Mouse (Mus musculus) spleen, adult 2 months (tissue): ENCODE measurements around the gene Pla2g4b.

Experiments used
- CTCF ChIP-seq: fragments of 200-500 bp; IDR thresholded peaks from 2 replicates; pipeline ENCODE4 v1.5.1; 2011; ENCODE audit warnings: mild to moderate bottlenecking, inconsistent platforms; ENCODE audit not compliant: insufficient read depth, insufficient read length, insufficient replicate concordance; ENCODE audit errors: extremely low read depth
- POLR2A ChIP-seq: fragments of 200-500 bp; IDR thresholded peaks from 2 replicates; pipeline ENCODE4 v1.6.1; 2011; ENCODE audit warnings: low read depth, low read length, inconsistent platforms

DNA sequence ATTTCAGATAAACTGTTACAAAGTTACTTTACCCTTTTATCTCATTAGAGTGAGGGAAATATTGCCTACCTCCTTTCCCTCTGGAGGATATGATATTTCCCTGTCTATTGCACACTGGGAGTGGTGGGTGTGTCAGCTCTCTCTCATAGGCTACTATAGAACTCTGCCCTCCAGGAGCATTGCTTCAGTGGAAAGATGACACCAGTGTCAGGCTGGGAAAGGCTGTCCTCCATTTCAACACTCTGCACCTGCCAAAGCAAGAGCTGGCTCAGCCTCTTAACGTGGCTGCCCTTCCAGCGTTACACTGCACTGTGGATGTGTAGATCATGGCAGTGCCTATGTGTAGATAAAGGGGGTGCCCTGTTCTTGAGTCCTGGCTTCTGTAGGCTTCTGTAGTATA lies 40.9 kb upstream of the Pla2g4b start:
- TF ChIP-seq CTCF (no peak), POLR2A (no peak)
